In the genomic region with DNA sequence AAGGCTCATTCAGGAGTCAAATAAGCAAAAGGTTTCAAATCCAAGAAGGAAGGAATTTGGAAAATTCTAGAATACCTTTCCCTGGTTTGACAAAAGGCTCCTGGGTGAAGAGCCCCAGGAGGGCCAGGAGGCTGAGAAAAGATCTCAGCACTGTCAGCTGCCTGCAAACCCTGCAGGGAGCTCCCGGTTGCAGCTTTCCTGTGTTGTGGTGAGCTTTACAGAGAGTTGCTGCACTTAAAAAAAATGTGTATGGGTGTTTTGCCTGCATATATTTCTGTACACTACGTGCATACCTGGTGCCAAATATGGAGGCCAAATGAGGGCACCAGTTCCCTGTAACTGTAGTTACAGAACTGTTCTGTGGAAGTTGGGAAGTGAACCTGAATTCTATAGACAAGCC, we compare ENCODE assay signal across 43 mouse cellular contexts. TPM values are rescaled to one million over a fixed set of nuclear protein-coding genes. Genes with fewer than 3 reads are reported as not detected.
DNase-seq lines count a peak whose midpoint lies in the region; ATAC-seq and TF ChIP-seq lines count a peak whose summit lies in the region.
"Had no signal": no experiment of that assay in that cellular context is flagged by ENCODE, and none has a peak within 500 bp of the region (broad histone marks: within the 10 kb centered on the region; RNA-seq: fewer than 3 reads in every experiment).

No protein-coding gene starts in this region.

- H3K4me1 ChIP-seq in stomach, postnatal 0 days (replicated peaks; ENCODE audit: control insufficient read depth, insufficient read depth): no peaks in the 10 kb centered on the region
- no peaks in the 10 kb centered on the region for H3K4me1 ChIP-seq in hindbrain, embryonic 11.5 days (replicated peaks; ENCODE audit: control insufficient read depth, insufficient read depth, low read length)
- no peaks in the 10 kb centered on the region for H3K4me1 ChIP-seq in lung, adult 2 months (ENCODE audit: control insufficient read depth, insufficient read depth, low read length)
- H3K4me1 ChIP-seq: embryonic facial prominence, embryonic 13.5 days; forebrain, embryonic 15.5 days; heart, embryonic 12.5 days; liver, embryonic 12.5 days; midbrain, embryonic 13.5 days; neural tube, embryonic 15.5 days had no signal

- H3K9me3 ChIP-seq in stomach, postnatal 0 days (ENCODE audit: control insufficient read depth, low read length): no peaks in the 10 kb centered on the region
- no peaks in the 10 kb centered on the region for H3K9me3 ChIP-seq in hindbrain, embryonic 11.5 days (ENCODE audit: control insufficient read depth, low read length)
- H3K9me3 ChIP-seq: embryonic facial prominence, embryonic 13.5 days; forebrain, embryonic 10.5 days; forebrain, embryonic 15.5 days; G1E; heart, embryonic 12.5 days; liver, embryonic 12.5 days; midbrain, embryonic 13.5 days; neural tube, embryonic 15.5 days had no signal

- no peaks in the 10 kb centered on the region for H3K27me3 ChIP-seq in stomach, postnatal 0 days (ENCODE audit: control insufficient read depth, insufficient read depth, low read length)
- no peaks in the 10 kb centered on the region for H3K27me3 ChIP-seq in hindbrain, embryonic 11.5 days (ENCODE audit: control insufficient read depth, insufficient read depth, low read length)
- H3K27me3 ChIP-seq: embryonic facial prominence, embryonic 13.5 days; forebrain, embryonic 15.5 days; heart, embryonic 12.5 days; liver, embryonic 12.5 days; midbrain, embryonic 13.5 days; neural tube, embryonic 15.5 days had no signal

- no peak overlapping the region for H3K27ac ChIP-seq in stomach, postnatal 0 days (replicated peaks)
- H3K27ac ChIP-seq in hindbrain, embryonic 11.5 days (ENCODE audit: low read depth, low read length): no peak overlapping the region
- H3K27ac ChIP-seq: embryonic facial prominence, embryonic 13.5 days; forebrain, embryonic 10.5 days; forebrain, embryonic 15.5 days; heart, adult 2 months; hindbrain, embryonic 14.5 days; layer of hippocampus, adult 2 months; liver, embryonic 12.5 days; macrophage; midbrain, embryonic 13.5 days; neural tube, embryonic 15.5 days had no signal

- no peak for TF ChIP-seq POLR2A in lung, adult 2 months (IDR thresholded peaks at IDR 0.05; ENCODE audit: borderline replicate concordance, extremely low read depth, low read depth, low read length)

- no peak for DNase-seq in cerebellum, postnatal 4 days (ENCODE audit: low spot score in 2 of 2)
- peak; percentile 22 for DNase-seq in CD4-positive helper T cell, adult 2 months (ENCODE audit: low read depth, low spot score)
- DNase-seq in stomach, postnatal 0 days (ENCODE audit: low spot score): peak; percentile 9
- peak; percentile 58 for DNase-seq in thymus, postnatal 25 days
- DNase-seq in hindbrain, embryonic 11.5 days (ENCODE audit: low spot score): no peak
- no peak for DNase-seq in layer of hippocampus, adult 18-20 months (ENCODE audit: low spot score in 2 of 2)
- DNase-seq in lung, adult 2 months: no peak
- DNase-seq: adrenal gland, postnatal 14 days; cerebellum, postnatal 36 days; heart, adult 2 months; heart, postnatal 4 days; kidney, adult 11 months; kidney, postnatal 25 days; left cerebral cortex, postnatal 4 days; liver, postnatal 0 days; retina, postnatal 1 day; right cerebral cortex, postnatal 14 days had no signal

- ATAC-seq in cerebellum, adult (ENCODE audit: insufficient number of reproducible peaks, low FRiP score, low TSS enrichment): peak; percentile 54; the same call in 1 of the 2 replicates
- no peak for ATAC-seq in stomach, postnatal 0 days (ENCODE audit: low FRiP score, low TSS enrichment)
- ATAC-seq in hindbrain, embryonic 11.5 days (ENCODE audit: low FRiP score): no peak
- ATAC-seq: forebrain, embryonic 15.5 days; inflammation-experienced regulatory T-cells, adult 6 months; liver, embryonic 12.5 days; liver, postnatal 0 days; lung, postnatal 0 days; midbrain, embryonic 13.5 days had no signal

- H3K9ac ChIP-seq in stomach, postnatal 0 days (ENCODE audit: low read length): no peak overlapping the region
- no peak overlapping the region for H3K9ac ChIP-seq in hindbrain, embryonic 11.5 days (ENCODE audit: low read depth, low read length)
- H3K9ac ChIP-seq: embryonic facial prominence, embryonic 13.5 days; forebrain, embryonic 15.5 days; heart, embryonic 12.5 days; hindbrain, embryonic 14.5 days; liver, embryonic 12.5 days; liver, postnatal 0 days; midbrain, embryonic 13.5 days; neural tube, embryonic 15.5 days had no signal

- no peak overlapping the region for H3K4me2 ChIP-seq in stomach, postnatal 0 days (replicated peaks; ENCODE audit: low read depth)
- H3K4me2 ChIP-seq in hindbrain, embryonic 11.5 days (replicated peaks; ENCODE audit: low read depth, low read length): no peak overlapping the region
- H3K4me2 ChIP-seq: embryonic facial prominence, embryonic 13.5 days; forebrain, embryonic 15.5 days; heart, embryonic 12.5 days; hindbrain, embryonic 14.5 days; liver, embryonic 12.5 days; midbrain, embryonic 13.5 days; neural tube, embryonic 15.5 days had no signal

- 67% methylated on average over 2 of the region's 2 CpGs for WGBS in stomach, postnatal 0 days
- WGBS in hindbrain, embryonic 11.5 days: 40% methylated on average over 2 of the region's 2 CpGs
- WGBS in lung, adult 2 months: 49% methylated on average over 2 of the region's 2 CpGs

- no peak for TF ChIP-seq EP300 in stomach, postnatal 0 days (optimal IDR thresholded peaks at IDR 0.05)

- no peaks in the 10 kb centered on the region for H3K36me3 ChIP-seq in stomach, postnatal 0 days (ENCODE audit: control insufficient read depth, insufficient read depth, low read length)
- no peaks in the 10 kb centered on the region for H3K36me3 ChIP-seq in hindbrain, embryonic 11.5 days (ENCODE audit: control insufficient read depth, insufficient read depth, low read length)
- H3K36me3 ChIP-seq: embryonic facial prominence, embryonic 13.5 days; forebrain, embryonic 10.5 days; forebrain, embryonic 15.5 days; G1E; heart, embryonic 12.5 days; liver, embryonic 12.5 days; midbrain, embryonic 13.5 days; neural tube, embryonic 15.5 days had no signal

- no peak for TF ChIP-seq CTCF in stomach, postnatal 0 days (IDR thresholded peaks at IDR 0.05; ENCODE audit: low read depth)
- TF ChIP-seq CTCF in lung, adult 2 months (IDR thresholded peaks at IDR 0.05; ENCODE audit: insufficient read depth, low read length): no peak

- H3K4me3 ChIP-seq in stomach, postnatal 0 days (ENCODE audit: low read depth, low read length): no peak overlapping the region
- no peak overlapping the region for H3K4me3 ChIP-seq in hindbrain, embryonic 11.5 days (ENCODE audit: low read depth, low read length)
- H3K4me3 ChIP-seq in lung, adult 2 months (replicated peaks; ENCODE audit: extremely low read depth, low read depth, low read length): no peak overlapping the region
- H3K4me3 ChIP-seq: embryonic facial prominence, embryonic 13.5 days; forebrain, embryonic 10.5 days; forebrain, embryonic 15.5 days; heart, adult 2 months; heart, embryonic 12.5 days; layer of hippocampus, adult 2 months; liver, embryonic 12.5 days; midbrain, embryonic 13.5 days; neural tube, embryonic 15.5 days had no signal

RNA-seq across cellular contexts. Expression of a gene that starts 16.9 kb away (rescaled TPM):
- 1,093 and 1,120 TPM in 2 replicates for polyA plus RNA-seq in stomach, postnatal 0 days (2015; fragmentation: Nextera tagmentation; extraction: Ambion mirVana)
- polyA plus RNA-seq in hindbrain, embryonic 11.5 days (2014; fragmentation: Nextera tagmentation; extraction: Ambion mirVana): 9.7 and 15.9 TPM in 2 replicates
- 1 to 10 TPM; 2.6 to 2.9 TPM for total RNA-seq in layer of hippocampus, adult 18-20 months (2021)
- polyA plus RNA-seq in lung, adult 2 months (2012; rRNA removed): 37.3 and 154 TPM in 2 replicates
- total RNA-seq: G1E had no signal
- polyA plus RNA-seq: G1E, macrophage had no signal

RNA-seq across cellular contexts. Expression of a gene that starts 41.3 kb away (rescaled TPM):
- 0.05 and 0.08 TPM in 2 replicates for polyA plus RNA-seq in stomach, postnatal 0 days (2015; fragmentation: Nextera tagmentation; extraction: Ambion mirVana)
- polyA plus RNA-seq in hindbrain, embryonic 11.5 days (2014; fragmentation: Nextera tagmentation; extraction: Ambion mirVana): not detected in 2 replicates
- not detected for total RNA-seq in layer of hippocampus, adult 18-20 months (2021)
- polyA plus RNA-seq in lung, adult 2 months (2012; rRNA removed): not detected in 2 replicates
- total RNA-seq: adrenal gland, postnatal 14 days; gastrocnemius, adult 8-10 months; gastrocnemius, postnatal 4 days; heart, adult 2 months; heart, postnatal 4 days; layer of hippocampus, adult 2 months; layer of hippocampus, postnatal 14 days; left cerebral cortex, adult 8-10 months; left cerebral cortex, postnatal 4 days; megakaryocyte-erythroid progenitor cell, adult 5-6 weeks had no signal
- polyA plus RNA-seq: brain, embryonic 14.5 days; C2C12; embryonic facial prominence, embryonic 13.5 days; forebrain, embryonic 10.5 days; G1E; heart, embryonic 12.5 days; heart, postnatal 0 days; inflammation-experienced regulatory T-cells, adult 6 months; kidney, embryonic 14.5 days; limb, embryonic 14.5 days; liver, embryonic 12.5 days; liver, postnatal 0 days; macrophage; small intestine, adult 2 months; stomach, embryonic 14.5 days had no signal

Comparison
In these comparisons a context has a peak if more than half of its experiments do, and no peak if none do; other contexts are left out.
1. DNase-seq: peak in CD4-positive helper T cell, adult 2 months (single experiment), stomach, postnatal 0 days (single experiment) and thymus, postnatal 25 days (single experiment); none in cerebellum, postnatal 4 days (0 of 2), hindbrain, embryonic 11.5 days (single experiment), layer of hippocampus, adult 18-20 months (0 of 2) and lung, adult 2 months (single experiment).